Mouse (Mus musculus): ENCODE results near the gene Mx1. TPM values are rescaled to one million over a fixed set of nuclear protein-coding genes. Genes with fewer than 3 reads are reported as not detected.

Mx1 gene
- total and polyA plus RNA-seq, 3 experiments, result 0.27 TPM; not detected in 2

DNA sequence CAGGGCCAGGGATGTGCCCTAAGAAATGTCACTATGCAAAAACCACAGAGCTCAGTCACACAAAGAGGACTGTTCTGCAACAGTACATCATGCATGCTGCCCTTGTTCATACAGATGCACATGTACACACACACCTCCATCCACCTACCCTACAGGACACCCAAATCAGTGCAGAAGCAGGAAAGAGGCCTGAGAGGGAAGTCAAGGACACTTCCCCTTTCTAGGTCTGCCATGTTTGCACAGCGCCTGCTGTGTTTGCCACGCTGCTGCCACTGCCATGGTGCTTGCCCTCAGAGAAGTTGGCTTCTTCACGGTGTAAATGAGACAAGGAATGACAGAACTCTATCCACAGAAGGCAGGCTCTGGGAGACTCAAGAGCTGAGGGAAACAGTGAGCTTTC is 41.1 kb upstream of the Mx1 start:
- H3K36me3 ChIP-seq (replicated peaks), result no peaks in the 10 kb centered on the region
- TF ChIP-seq GATA2 (IDR thresholded peaks at IDR 0.05; ENCODE audit: borderline replicate concordance, low read depth, low read length) (no peak), POLR2AphosphoS5 (IDR thresholded peaks at IDR 0.05; ENCODE audit: insufficient replicate concordance, low read depth, low read length) (no peak), GATA1 (IDR thresholded peaks at IDR 0.05; ENCODE audit: borderline replicate concordance, low read length) (no peak), TAL1 (conservative IDR thresholded peaks at IDR 0.05; ENCODE audit: low read depth, low read length) (no peak), CTCF (IDR thresholded peaks at IDR 0.05; ENCODE audit: low read depth, low read length) (no peak)
- H3K4me1 ChIP-seq (ENCODE audit: insufficient read depth, low read depth, low read length), result no peaks in the 10 kb centered on the region
- no peak for ATAC-seq (ENCODE audit: extremely low read depth, insufficient number of reproducible peaks, low FRiP score, poor library complexity, severe bottlenecking)
- DNase-seq (ENCODE audit: low spot score), result no peak
- H3K27me3 ChIP-seq (ENCODE audit: insufficient read depth, low read length), result 0 out of 2 replicates have a peak, but pooled peaks cover 2% of the 10 kb centered on the region
- no peaks in the 10 kb centered on the region for H3K9me3 ChIP-seq (replicated peaks)
- H3K4me3 ChIP-seq (ENCODE audit: low read depth, low read length), result no peak overlapping the region

DNA sequence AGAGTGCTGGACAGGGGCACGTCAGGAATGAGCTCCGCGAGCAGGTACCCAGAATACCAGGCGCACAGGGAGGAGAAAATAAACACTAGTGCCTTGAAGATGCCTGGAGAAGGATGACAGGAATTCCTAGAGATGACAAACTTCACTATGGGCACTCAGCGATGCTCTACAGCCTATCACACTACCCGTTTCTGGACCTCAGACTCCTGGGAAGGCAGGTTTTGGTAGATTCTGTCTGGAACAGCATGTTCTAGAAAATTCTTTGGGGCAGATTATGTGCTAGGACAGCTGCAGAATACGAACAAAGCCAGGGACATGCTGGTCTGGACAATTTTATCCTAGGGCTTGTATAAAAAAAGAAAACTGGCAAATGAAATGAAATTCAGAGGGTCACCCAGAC is 38.2 kb upstream of the Mx1 start:
- DNase-seq (ENCODE audit: low spot score) (no peak), ATAC-seq (ENCODE audit: extremely low read depth, insufficient number of reproducible peaks, low FRiP score, poor library complexity, severe bottlenecking) (no peak)
- Histone ChIP-seq H3K4me3 (ENCODE audit: low read depth, low read length) (no peak overlapping the region), H3K27me3 (ENCODE audit: insufficient read depth, low read length) (0 out of 2 replicates have a peak, but pooled peaks cover 2% of the 10 kb centered on the region), H3K4me1 (ENCODE audit: insufficient read depth, low read depth, low read length) (no peaks in the 10 kb centered on the region), H3K36me3 (replicated peaks) (no peaks in the 10 kb centered on the region), H3K9me3 (replicated peaks) (no peaks in the 10 kb centered on the region)
- TF ChIP-seq GATA2 (IDR thresholded peaks at IDR 0.05; ENCODE audit: borderline replicate concordance, low read depth, low read length), result no peak
- TF ChIP-seq TAL1 (conservative IDR thresholded peaks at IDR 0.05; ENCODE audit: low read depth, low read length), result no peak

DNA sequence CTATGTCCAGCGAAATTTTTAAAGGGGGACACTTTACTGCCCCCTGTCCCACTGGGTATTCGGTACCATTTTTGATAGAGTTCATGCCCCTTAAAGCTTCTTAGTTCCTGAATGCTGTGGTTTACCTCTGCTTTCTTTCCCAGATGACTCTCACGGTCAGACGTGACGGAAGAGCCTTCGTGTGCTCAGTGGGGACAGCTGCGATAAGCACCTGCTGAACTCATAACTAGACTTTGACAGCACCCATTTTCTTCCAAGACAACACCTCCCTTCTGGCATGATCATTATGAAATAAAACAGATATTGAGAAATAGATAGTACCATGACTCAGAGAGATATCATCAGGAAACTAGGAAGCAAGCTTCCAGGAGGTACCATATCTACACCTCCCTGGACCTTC is 36.7 kb upstream of the Mx1 start:
- 0 out of 2 replicates have a peak, but pooled peaks cover 2% of the 10 kb centered on the region for H3K27me3 ChIP-seq (ENCODE audit: insufficient read depth, low read length)
- H3K36me3 ChIP-seq (replicated peaks), result no peaks in the 10 kb centered on the region
- ATAC-seq (ENCODE audit: extremely low read depth, insufficient number of reproducible peaks, low FRiP score, poor library complexity, severe bottlenecking), result no peak
- H3K4me3 ChIP-seq (ENCODE audit: low read depth, low read length), result no peak overlapping the region
- H3K9me3 ChIP-seq (replicated peaks), result no peaks in the 10 kb centered on the region
- TF ChIP-seq TAL1 (conservative IDR thresholded peaks at IDR 0.05; ENCODE audit: low read depth, low read length) (no peak), POLR2AphosphoS5 (IDR thresholded peaks at IDR 0.05; ENCODE audit: insufficient replicate concordance, low read depth, low read length) (no peak), GATA2 (IDR thresholded peaks at IDR 0.05; ENCODE audit: borderline replicate concordance, low read depth, low read length) (no peak), GATA1 (IDR thresholded peaks at IDR 0.05; ENCODE audit: borderline replicate concordance, low read length) (no peak), CTCF (IDR thresholded peaks at IDR 0.05; ENCODE audit: low read depth, low read length) (no peak)
- DNase-seq (ENCODE audit: low spot score), result no peak
- H3K4me1 ChIP-seq (ENCODE audit: insufficient read depth, low read depth, low read length), result no peaks in the 10 kb centered on the region

DNA sequence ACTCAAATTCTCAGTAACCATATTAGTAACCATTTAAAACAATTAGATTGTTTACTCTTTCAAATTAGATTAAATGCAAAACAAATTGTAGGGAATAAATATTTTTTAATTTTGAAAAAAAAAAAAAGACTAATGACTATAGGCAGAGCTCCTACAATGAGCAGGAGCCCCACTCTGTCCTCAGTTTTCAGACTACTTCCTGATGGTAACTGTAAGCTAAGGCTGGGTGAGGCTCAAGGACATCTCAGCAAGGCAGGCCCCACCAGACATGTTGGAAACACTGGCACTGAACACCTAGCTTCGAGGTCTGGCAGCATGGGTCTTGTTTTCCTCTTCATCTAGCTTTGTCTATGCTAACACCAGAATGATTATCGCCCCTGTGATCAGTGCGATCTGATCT is 35.4 kb upstream of the Mx1 start:
- DNase-seq (ENCODE audit: low spot score), result no peak
- H3K36me3 ChIP-seq (replicated peaks), result no peaks in the 10 kb centered on the region
- H3K4me1 ChIP-seq (ENCODE audit: insufficient read depth, low read depth, low read length), result no peaks in the 10 kb centered on the region
- H3K9me3 ChIP-seq (replicated peaks), result no peaks in the 10 kb centered on the region
- H3K27me3 ChIP-seq (ENCODE audit: insufficient read depth, low read length), result 0 out of 2 replicates have a peak, but pooled peaks cover 3% of the 10 kb centered on the region
- no peak overlapping the region for H3K4me3 ChIP-seq (ENCODE audit: low read depth, low read length)
- no peak for ATAC-seq (ENCODE audit: extremely low read depth, insufficient number of reproducible peaks, low FRiP score, poor library complexity, severe bottlenecking)
- TF ChIP-seq CTCF (IDR thresholded peaks at IDR 0.05; ENCODE audit: low read depth, low read length) (no peak), POLR2AphosphoS5 (IDR thresholded peaks at IDR 0.05; ENCODE audit: insufficient replicate concordance, low read depth, low read length) (no peak), TAL1 (conservative IDR thresholded peaks at IDR 0.05; ENCODE audit: low read depth, low read length) (no peak), GATA2 (IDR thresholded peaks at IDR 0.05; ENCODE audit: borderline replicate concordance, low read depth, low read length) (no peak)

DNA sequence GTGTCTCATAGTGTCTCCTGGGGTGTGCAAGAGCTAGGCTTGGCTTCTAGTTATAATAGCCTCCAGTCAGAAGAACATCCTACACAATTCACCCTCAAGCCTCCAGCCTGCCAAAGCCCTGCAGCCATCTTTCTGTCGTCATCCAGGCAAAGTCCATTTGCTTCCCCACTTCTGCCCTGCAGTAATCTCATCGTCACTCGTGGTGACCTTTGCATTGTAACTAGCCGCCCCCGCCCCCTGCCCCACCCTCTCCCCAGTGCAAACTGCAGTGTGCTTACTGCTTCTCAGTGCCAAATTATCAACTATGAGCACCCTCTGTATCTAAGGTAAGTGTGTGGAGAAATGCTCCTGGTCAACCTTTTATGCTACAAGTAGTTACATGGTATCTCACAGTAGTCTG is 35.0 kb upstream of the Mx1 start:
- Histone ChIP-seq H3K4me1 (ENCODE audit: insufficient read depth, low read depth, low read length) (no peaks in the 10 kb centered on the region), H3K9me3 (replicated peaks) (no peaks in the 10 kb centered on the region), H3K36me3 (replicated peaks) (no peaks in the 10 kb centered on the region), H3K27me3 (ENCODE audit: insufficient read depth, low read length) (0 out of 2 replicates have a peak, but pooled peaks cover 3% of the 10 kb centered on the region), H3K4me3 (ENCODE audit: low read depth, low read length) (no peak overlapping the region)
- TF ChIP-seq POLR2AphosphoS5 (IDR thresholded peaks at IDR 0.05; ENCODE audit: insufficient replicate concordance, low read depth, low read length), result no peak
- no peak for DNase-seq (ENCODE audit: low spot score)
- no peak for ATAC-seq (ENCODE audit: extremely low read depth, insufficient number of reproducible peaks, low FRiP score, poor library complexity, severe bottlenecking)

DNA sequence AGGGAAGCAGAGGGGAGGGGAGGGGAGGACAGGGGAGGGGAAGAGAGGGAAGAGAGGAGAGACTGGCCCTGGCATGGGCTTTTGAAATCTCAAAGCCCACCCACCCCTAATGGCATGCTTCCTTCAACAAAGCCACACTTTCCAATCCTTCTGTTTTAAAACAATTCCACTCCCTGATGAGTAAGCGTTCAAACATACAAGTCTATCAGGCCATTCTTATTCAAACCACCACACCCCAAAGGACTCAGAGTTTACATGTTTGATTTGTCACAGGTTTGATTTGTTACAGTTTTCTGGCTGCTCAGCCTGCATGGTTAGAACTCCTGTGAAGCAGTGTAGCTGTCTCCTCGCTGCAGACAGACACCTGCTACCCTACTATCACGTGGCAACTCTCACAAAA is 33.3 kb upstream of the Mx1 start:
- no peak overlapping the region for H3K4me3 ChIP-seq (ENCODE audit: low read depth, low read length)
- ATAC-seq (ENCODE audit: extremely low read depth, insufficient number of reproducible peaks, low FRiP score, poor library complexity, severe bottlenecking), result no peak
- DNase-seq (ENCODE audit: low spot score), result no peak
- TF ChIP-seq POLR2AphosphoS5 (IDR thresholded peaks at IDR 0.05; ENCODE audit: insufficient replicate concordance, low read depth, low read length), result no peak
- TF ChIP-seq CTCF (IDR thresholded peaks at IDR 0.05; ENCODE audit: low read depth, low read length), result no peak
- no peak for TF ChIP-seq GATA1 (IDR thresholded peaks at IDR 0.05; ENCODE audit: borderline replicate concordance, low read length)
- TF ChIP-seq TAL1 (conservative IDR thresholded peaks at IDR 0.05; ENCODE audit: low read depth, low read length), result no peak
- TF ChIP-seq GATA2 (IDR thresholded peaks at IDR 0.05; ENCODE audit: borderline replicate concordance, low read depth, low read length), result no peak
- H3K36me3 ChIP-seq (replicated peaks), result no peaks in the 10 kb centered on the region
- H3K27me3 ChIP-seq (ENCODE audit: insufficient read depth, low read length), result 0 out of 2 replicates have a peak, but pooled peaks cover 3% of the 10 kb centered on the region
- no peaks in the 10 kb centered on the region for H3K4me1 ChIP-seq (ENCODE audit: insufficient read depth, low read depth, low read length)
- no peaks in the 10 kb centered on the region for H3K9me3 ChIP-seq (replicated peaks)

DNA sequence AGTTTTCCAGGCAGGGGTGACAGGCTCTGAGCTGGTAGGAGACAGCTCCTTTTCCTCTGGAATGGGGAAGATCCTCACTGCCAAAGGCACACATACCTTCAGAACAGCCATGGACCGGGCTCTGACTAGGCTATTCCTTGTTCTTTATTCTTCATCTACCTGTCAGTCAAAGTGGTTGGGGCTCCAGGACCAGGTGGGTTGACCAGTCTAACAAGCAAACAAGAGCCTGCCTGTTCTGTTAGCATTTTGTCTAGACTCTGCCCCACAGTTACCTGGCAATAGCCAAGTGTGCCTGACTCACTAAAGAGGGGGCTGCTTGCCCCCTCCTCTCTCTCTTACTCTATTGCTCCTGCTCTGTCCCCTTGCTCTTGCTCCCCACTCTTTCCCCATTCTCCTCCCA is 29.7 kb upstream of the Mx1 start:
- H3K36me3 ChIP-seq (replicated peaks), result no peaks in the 10 kb centered on the region
- DNase-seq (ENCODE audit: low spot score) (no peak), ATAC-seq (ENCODE audit: extremely low read depth, insufficient number of reproducible peaks, low FRiP score, poor library complexity, severe bottlenecking) (no peak)
- H3K9me3 ChIP-seq (replicated peaks), result no peaks in the 10 kb centered on the region
- H3K4me1 ChIP-seq (ENCODE audit: insufficient read depth, low read depth, low read length), result no peaks in the 10 kb centered on the region
- TF ChIP-seq GATA2 (IDR thresholded peaks at IDR 0.05; ENCODE audit: borderline replicate concordance, low read depth, low read length), result no peak
- no peak for TF ChIP-seq POLR2AphosphoS5 (IDR thresholded peaks at IDR 0.05; ENCODE audit: insufficient replicate concordance, low read depth, low read length)
- no peak for TF ChIP-seq GATA1 (IDR thresholded peaks at IDR 0.05; ENCODE audit: borderline replicate concordance, low read length)
- TF ChIP-seq CTCF (IDR thresholded peaks at IDR 0.05; ENCODE audit: low read depth, low read length), result no peak
- TF ChIP-seq TAL1 (conservative IDR thresholded peaks at IDR 0.05; ENCODE audit: low read depth, low read length), result no peak
- no peak overlapping the region for H3K4me3 ChIP-seq (ENCODE audit: low read depth, low read length)
- H3K27me3 ChIP-seq (ENCODE audit: insufficient read depth, low read length), result 0 out of 2 replicates have a peak, but pooled peaks cover 3% of the 10 kb centered on the region
